In genomic region chr4:22357266-22357930, GRCm38 (mm10) we compare ENCODE assay signal across 8 mouse cellular contexts. TPM values are rescaled to one million over a fixed set of nuclear protein-coding genes. Genes with fewer than 3 reads are reported as not detected.
DNase-seq lines count a peak whose midpoint lies in the region; ATAC-seq and TF ChIP-seq lines count a peak whose summit lies in the region.

Gene Fbxl4 (plus strand): TSS chr4:22357543.

- peak within 1 kb of the TSS; percentile 75 for H3K9ac ChIP-seq in ES-Bruce4 (ENCODE audit: low read depth, poor library complexity, severe bottlenecking)
- H3K9ac ChIP-seq in forebrain, embryonic 14.5 days (ENCODE audit: low read length) = peak within 1 kb of the TSS; percentile 90
- peak within 1 kb of the TSS; percentile 81 for H3K9ac ChIP-seq in neural tube, embryonic 15.5 days (replicated peaks)

- ATAC-seq in cerebellum, adult (ENCODE audit: insufficient number of reproducible peaks, low FRiP score, low TSS enrichment) = peak; percentile 90
- ATAC-seq in forebrain, embryonic 14.5 days = peak; percentile 97
- peak; percentile 97 for ATAC-seq in neural tube, embryonic 15.5 days (ENCODE audit: low FRiP score)

- peak within 1 kb of the TSS; percentile 26; the same call in 1 of the 2 replicates for H3K27ac ChIP-seq in ES-Bruce4 (ENCODE audit: insufficient read depth, low read length)
- peak within 1 kb of the TSS; percentile 88 for H3K27ac ChIP-seq in forebrain, embryonic 14.5 days (ENCODE audit: low read depth, low read length)
- H3K27ac ChIP-seq in neural tube, embryonic 15.5 days (replicated peaks) = peak within 1 kb of the TSS; percentile 96

- peak; percentile 83 for DNase-seq in forebrain, embryonic 14.5 days (ENCODE audit: low spot score)
- peak; percentile 88 to 89 for DNase-seq in heart, postnatal 14 days
- DNase-seq in layer of hippocampus, adult 11-12 months (ENCODE audit: low spot score) = peak; percentile 83
- DNase-seq in lung, adult 18-20 months = peak; percentile 85 to 87
- DNase-seq in testis, postnatal 14 days (ENCODE audit: low spot score) = peak; percentile 83

- no peaks in the 10 kb centered on the region for H3K36me3 ChIP-seq in ES-Bruce4 (ENCODE audit: control insufficient read depth, insufficient read depth, low read length, poor library complexity, severe bottlenecking)
- H3K36me3 ChIP-seq in forebrain, embryonic 14.5 days (ENCODE audit: control insufficient read depth, insufficient read depth, low read length) = no peaks in the 10 kb centered on the region
- H3K36me3 ChIP-seq in neural tube, embryonic 15.5 days = no peaks in the 10 kb centered on the region

- H3K9me3 ChIP-seq in ES-Bruce4 (replicated peaks; ENCODE audit: control insufficient read depth, insufficient read depth, low read length, poor library complexity, severe bottlenecking) = peaks cover 13% of the 10 kb centered on the region; the same call in 1 of the 2 replicates
- no peaks in the 10 kb centered on the region for H3K9me3 ChIP-seq in forebrain, embryonic 14.5 days (replicated peaks; ENCODE audit: control insufficient read depth, low read length)
- no peaks in the 10 kb centered on the region for H3K9me3 ChIP-seq in neural tube, embryonic 15.5 days (replicated peaks)

- H3K4me2 ChIP-seq in forebrain, embryonic 14.5 days (ENCODE audit: low read length) = peak within 1 kb of the TSS; percentile 70
- H3K4me2 ChIP-seq in neural tube, embryonic 15.5 days = peak within 1 kb of the TSS; percentile 73

- H3K4me1 ChIP-seq in ES-Bruce4 (ENCODE audit: control insufficient read depth, insufficient read depth, low read length) = no peaks in the 10 kb centered on the region
- peaks cover 5% of the 10 kb centered on the region; the same call in 1 of the 2 replicates for H3K4me1 ChIP-seq in forebrain, embryonic 14.5 days (ENCODE audit: control insufficient read depth, insufficient read depth, low read length)
- peaks cover 15% of the 10 kb centered on the region for H3K4me1 ChIP-seq in neural tube, embryonic 15.5 days

- H3K4me3 ChIP-seq in ES-Bruce4 (ENCODE audit: low read depth, low read length) = peak within 1 kb of the TSS; percentile 74
- H3K4me3 ChIP-seq in forebrain, embryonic 14.5 days (ENCODE audit: low read depth, low read length) = peak within 1 kb of the TSS; percentile 75
- peak within 1 kb of the TSS; percentile 74 for H3K4me3 ChIP-seq in neural tube, embryonic 15.5 days (replicated peaks)

- 0 out of 2 replicates have a peak, but pooled peaks have one; percentile 3 for TF ChIP-seq EP300 in ES-Bruce4 (IDR thresholded peaks at IDR 0.05; ENCODE audit: insufficient read depth, low read depth, low read length)

- WGBS in forebrain, embryonic 14.5 days = 0% methylated on average over 42 of the region's 62 CpGs
- WGBS in neural tube, embryonic 15.5 days = under 1% methylated on average over 52 of the region's 62 CpGs

- no peaks in the 10 kb centered on the region for H3K27me3 ChIP-seq in ES-Bruce4 (ENCODE audit: control insufficient read depth, insufficient read depth, low read length, poor library complexity, severe bottlenecking)
- no peaks in the 10 kb centered on the region for H3K27me3 ChIP-seq in forebrain, embryonic 14.5 days (replicated peaks; ENCODE audit: control insufficient read depth, insufficient read depth, low read length)
- H3K27me3 ChIP-seq in neural tube, embryonic 15.5 days (replicated peaks) = no peaks in the 10 kb centered on the region

- TF ChIP-seq POLR2A in ES-Bruce4 (IDR thresholded peaks at IDR 0.05; ENCODE audit: insufficient read depth, low read length) = peak; percentile 23

- intact Hi-C loops in heart, postnatal 14 days (cut with DNase I) = no loop called here

- TF ChIP-seq CTCF in ES-Bruce4 (IDR thresholded peaks at IDR 0.05; ENCODE audit: low read depth, low read length) = no peak

RNA-seq across cellular contexts. Expression of gene Fbxl4, which starts in this region (rescaled TPM):
- 13.5 and 16.8 TPM in 2 replicates for polyA plus RNA-seq in ES-Bruce4 (2011; ENCODE audit: insufficient read depth, insufficient read length, low read depth, missing spikeins)
- polyA plus RNA-seq in forebrain, embryonic 14.5 days (2014; fragmentation: Nextera tagmentation; extraction: Ambion mirVana) = 13.3 and 15.0 TPM in 2 replicates
- 10 to 100 TPM; 10.2 to 10.3 TPM for total RNA-seq in heart, postnatal 14 days (2021)
- polyA plus RNA-seq in neural tube, embryonic 15.5 days (2015; fragmentation: Nextera tagmentation; extraction: Ambion mirVana) = 18.0 and 18.8 TPM in 2 replicates

Comparison
In these comparisons a context has a peak if more than half of its experiments do, and no peak if none do; other contexts are left out.
1. Peak in every context shown above with its lines: DNase-seq, ATAC-seq, H3K4me3 ChIP-seq and H3K27ac ChIP-seq.
2. H3K27ac ChIP-seq: peak in every context shown above with its lines; median percentile 96 in neural tube, embryonic 15.5 days; 88 in forebrain, embryonic 14.5 days; 26 in ES-Bruce4.